Mouse (Mus musculus): ENCODE results near the gene Tanc2.

DNA sequence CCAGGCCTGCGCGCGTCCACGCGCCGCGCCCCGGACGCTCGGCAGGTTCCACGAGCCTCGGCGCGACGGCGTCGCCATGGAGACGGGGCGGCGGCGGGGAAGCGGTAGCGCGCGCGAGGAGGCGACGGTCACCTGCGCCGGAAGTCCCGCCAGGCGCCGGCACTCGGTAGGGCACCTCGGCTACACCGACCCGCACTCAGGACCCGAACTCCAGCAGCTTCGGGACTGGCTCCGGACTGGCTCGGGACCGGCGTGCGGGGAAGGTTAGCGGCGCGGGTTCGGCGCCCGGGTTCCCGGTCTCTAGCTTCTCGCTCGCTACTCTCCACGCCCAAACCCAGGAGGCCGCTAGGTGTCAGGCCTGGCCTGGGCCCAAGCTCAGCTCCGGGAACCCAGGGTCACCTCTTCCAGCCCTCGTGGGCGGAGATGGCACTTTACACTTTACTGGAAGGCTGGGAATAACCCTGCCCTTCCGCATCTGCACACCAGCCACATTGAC, 354.4 kb downstream of the Tanc2 start:
- TF ChIP-seq MAX (IDR thresholded peaks at IDR 0.05; ENCODE audit: low read length) = no peak; the same call in none of the 2 replicates
- peak in 1 of 2 experiments; percentile 52; a peak in 1 of 4 replicates for TF ChIP-seq POLR2A (IDR thresholded peaks at IDR 0.05; ENCODE audit: control insufficient read depth in 1 of 2, insufficient read depth in 1 of 2, low read depth in 1 of 2, low read length in 2 of 2, poor library complexity in 1 of 2)

All from MEL (cell line).